ENCODE assay signal across 26 mouse cellular contexts in genomic region chr10:70071334-70071733, GRCm38 (mm10). TPM values are rescaled to one million over a fixed set of nuclear protein-coding genes. Genes with fewer than 3 reads are reported as not detected.
DNase-seq lines count a peak whose midpoint lies in the region; ATAC-seq and TF ChIP-seq lines count a peak whose summit lies in the region.
"Had no signal": no experiment of that assay in that cellular context is flagged by ENCODE, and none has a peak within 500 bp of the region (broad histone marks: within the 10 kb centered on the region; RNA-seq: fewer than 3 reads in every experiment).

No protein-coding gene starts in this region.

- 84% methylated on average over 4 of the region's 4 CpGs for WGBS in liver, postnatal 0 days (ENCODE audit: insufficient replicate concordance)
- WGBS in hindbrain, embryonic 11.5 days, result 91% methylated on average over 4 of the region's 4 CpGs

- no peak overlapping the region for H3K4me2 ChIP-seq in liver, postnatal 0 days (ENCODE audit: low read depth, low read length)
- no peak overlapping the region for H3K4me2 ChIP-seq in hindbrain, embryonic 11.5 days (replicated peaks; ENCODE audit: low read depth, low read length)
- H3K4me2 ChIP-seq: embryonic facial prominence, embryonic 13.5 days; forebrain, embryonic 13.5 days; heart, embryonic 15.5 days; hindbrain, embryonic 15.5 days; midbrain, embryonic 12.5 days had no signal

- no peak for TF ChIP-seq EP300 in liver, postnatal 0 days (IDR thresholded peaks at IDR 0.05; ENCODE audit: low read depth)

- H3K4me3 ChIP-seq in liver, postnatal 0 days (ENCODE audit: low read depth, low read length), result no peak overlapping the region
- H3K4me3 ChIP-seq in hindbrain, embryonic 11.5 days (ENCODE audit: low read depth, low read length), result no peak overlapping the region
- H3K4me3 ChIP-seq: embryonic facial prominence, embryonic 13.5 days; erythroblast, embryonic 14.5 days; forebrain, embryonic 13.5 days; heart, adult 2 months; heart, embryonic 15.5 days; hindbrain, embryonic 15.5 days; midbrain, embryonic 12.5 days had no signal

- no peak overlapping the region for H3K27ac ChIP-seq in liver, postnatal 0 days (ENCODE audit: low read depth)
- no peak overlapping the region for H3K27ac ChIP-seq in hindbrain, embryonic 11.5 days (ENCODE audit: low read depth, low read length)
- H3K27ac ChIP-seq: embryonic facial prominence, embryonic 13.5 days; forebrain, embryonic 13.5 days; heart, adult 2 months; heart, embryonic 15.5 days; hindbrain, embryonic 15.5 days; midbrain, embryonic 12.5 days had no signal

- H3K27me3 ChIP-seq in liver, postnatal 0 days (ENCODE audit: insufficient read depth, low read length), result no peaks in the 10 kb centered on the region
- H3K27me3 ChIP-seq in hindbrain, embryonic 11.5 days (ENCODE audit: control insufficient read depth, insufficient read depth, low read length), result no peaks in the 10 kb centered on the region
- H3K27me3 ChIP-seq: embryonic facial prominence, embryonic 13.5 days; forebrain, embryonic 13.5 days; heart, embryonic 15.5 days; hindbrain, embryonic 15.5 days; midbrain, embryonic 12.5 days; Patski had no signal

- no peak overlapping the region for H3K9ac ChIP-seq in liver, postnatal 0 days (replicated peaks)
- H3K9ac ChIP-seq in hindbrain, embryonic 11.5 days (ENCODE audit: low read depth, low read length), result no peak overlapping the region
- H3K9ac ChIP-seq: embryonic facial prominence, embryonic 13.5 days; forebrain, embryonic 13.5 days; heart, embryonic 15.5 days; hindbrain, embryonic 15.5 days; midbrain, embryonic 12.5 days had no signal

- H3K36me3 ChIP-seq in liver, postnatal 0 days (replicated peaks; ENCODE audit: insufficient read depth, low read length), result no peaks in the 10 kb centered on the region
- no peaks in the 10 kb centered on the region for H3K36me3 ChIP-seq in hindbrain, embryonic 11.5 days (ENCODE audit: control insufficient read depth, insufficient read depth, low read length)
- H3K36me3 ChIP-seq: embryonic facial prominence, embryonic 13.5 days; G1E; heart, embryonic 15.5 days; hindbrain, embryonic 15.5 days; midbrain, embryonic 12.5 days had no signal

- ATAC-seq in liver, postnatal 0 days, result no peak
- no peak for ATAC-seq in hindbrain, embryonic 11.5 days (ENCODE audit: low FRiP score)
- ATAC-seq: forebrain, embryonic 13.5 days; Patski had no signal

- TF ChIP-seq CTCF in liver, postnatal 0 days (IDR thresholded peaks at IDR 0.05; ENCODE audit: low read depth), result no peak

- intact Hi-C loops in left cerebral cortex, postnatal 14 days (cut with DNase I), result no loop called here
- intact Hi-C loops in heart, postnatal 10 days (cut with DNase I), result no loop called here

- DNase-seq in right cerebral cortex, adult 18-20 months, result peak; percentile 74
- DNase-seq in right cerebral cortex, postnatal 4 days, result no peak
- DNase-seq in left cerebral cortex, postnatal 14 days (ENCODE audit: low spot score in 2 of 2), result peak; percentile 49 to 63
- DNase-seq in right cerebral cortex, postnatal 14 days, result peak; percentile 21
- no peak for DNase-seq in liver, postnatal 0 days
- no peak for DNase-seq in hindbrain, embryonic 11.5 days (ENCODE audit: low spot score)
- DNase-seq in heart, postnatal 10 days, result no peak
- DNase-seq: adrenal gland, adult 2 months; B cell, adult 2 months; cerebellum, adult 18-20 months; cerebellum, postnatal 25 days; embryo, embryonic 11 days; gastrocnemius, postnatal 25 days; heart, adult 2 months; heart, postnatal 4 days; kidney, adult 2 months; kidney, postnatal 10 days; lung, postnatal 10 days had no signal

- peaks cover 4% of the 10 kb centered on the region; the same call in 1 of the 2 replicates for H3K9me3 ChIP-seq in liver, postnatal 0 days (ENCODE audit: low read length)
- no peaks in the 10 kb centered on the region for H3K9me3 ChIP-seq in hindbrain, embryonic 11.5 days (ENCODE audit: control insufficient read depth, low read length)
- H3K9me3 ChIP-seq: heart, embryonic 15.5 days; hindbrain, embryonic 15.5 days; midbrain, embryonic 12.5 days had no signal

- H3K4me1 ChIP-seq in liver, postnatal 0 days (ENCODE audit: insufficient read depth), result no peaks in the 10 kb centered on the region
- H3K4me1 ChIP-seq in hindbrain, embryonic 11.5 days (replicated peaks; ENCODE audit: control insufficient read depth, insufficient read depth, low read length), result no peaks in the 10 kb centered on the region
- H3K4me1 ChIP-seq: embryonic facial prominence, embryonic 13.5 days; heart, embryonic 15.5 days; midbrain, embryonic 12.5 days had no signal

RNA-seq across cellular contexts. Expression of gene Ccdc6, which starts 25.6 kb away (rescaled TPM):
- 10 to 100 TPM; 53.9 to 58.8 TPM for total RNA-seq in left cerebral cortex, postnatal 14 days (2021)
- polyA plus RNA-seq in liver, postnatal 0 days (2015; fragmentation: Nextera tagmentation; extraction: Ambion mirVana), result 5.5 and 6.3 TPM in 2 replicates
- polyA plus RNA-seq in hindbrain, embryonic 11.5 days (2014; fragmentation: Nextera tagmentation; extraction: Ambion mirVana), result 23.0 and 27.8 TPM in 2 replicates
- 10 to 100 TPM; 33.9 to 36.9 TPM for total RNA-seq in heart, postnatal 10 days (2021)

Comparison
In these comparisons a context has a peak if more than half of its experiments do, and no peak if none do; other contexts are left out.
1. DNase-seq: peak in right cerebral cortex, adult 18-20 months (single experiment), left cerebral cortex, postnatal 14 days (2 of 2) and right cerebral cortex, postnatal 14 days (single experiment); none in right cerebral cortex, postnatal 4 days (single experiment), liver, postnatal 0 days (single experiment), hindbrain, embryonic 11.5 days (single experiment) and heart, postnatal 10 days (0 of 2).